In the genomic region with DNA sequence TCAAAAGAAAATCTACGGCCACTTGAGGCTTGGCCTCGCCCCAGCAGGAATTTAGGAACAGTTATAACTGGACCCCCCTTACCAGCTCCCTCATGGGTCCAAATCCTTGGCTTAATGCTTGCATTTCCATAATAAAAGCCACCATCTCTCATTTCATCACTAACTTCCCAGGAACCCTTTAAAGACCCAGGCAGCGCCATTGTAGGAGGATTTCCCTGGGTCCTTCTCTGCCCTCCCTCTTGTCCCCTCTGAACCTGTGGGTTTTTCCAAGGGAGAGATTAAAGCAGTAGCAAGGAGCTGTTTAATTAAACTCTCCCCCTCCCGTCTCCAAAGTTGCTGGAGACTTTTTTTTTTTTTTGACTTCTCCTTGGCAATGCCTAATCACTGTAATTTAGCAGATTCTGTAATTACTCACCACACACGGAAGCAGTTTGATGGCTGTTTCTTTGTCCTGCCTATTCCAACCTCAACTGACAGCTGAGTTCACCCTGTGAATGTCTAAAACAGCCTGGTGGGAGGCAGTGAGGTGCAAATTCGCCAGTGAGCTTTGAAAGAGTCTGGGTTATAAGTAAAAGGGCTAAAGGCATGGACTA, we compare ENCODE assay signal across 15 mouse cellular contexts.
DNase-seq lines count a peak whose midpoint lies in the region; ATAC-seq and TF ChIP-seq lines count a peak whose summit lies in the region.
"Had no signal": no experiment of that assay in that cellular context is flagged by ENCODE, and none has a peak within 500 bp of the region (broad histone marks: within the 10 kb centered on the region; RNA-seq: fewer than 3 reads in every experiment).

No protein-coding gene starts in this region.

- ATAC-seq in lung, embryonic 14.5 days (ENCODE audit: insufficient read depth), result no peak
- peak; percentile 60 for ATAC-seq in hindbrain, embryonic 11.5 days (ENCODE audit: low FRiP score)
- peak; percentile 65 for ATAC-seq in midbrain, embryonic 16.5 days
- ATAC-seq: intestine, embryonic 15.5 days had no signal

- no peak for TF ChIP-seq CTCF in lung, embryonic 14.5 days (IDR thresholded peaks at IDR 0.05; ENCODE audit: low read depth)
- no peak for TF ChIP-seq CTCF in cerebellum, adult 2 months (IDR thresholded peaks at IDR 0.05; ENCODE audit: borderline replicate concordance, insufficient read depth, low read depth, low read length)

- TF ChIP-seq POLR2A in cerebellum, adult 2 months (IDR thresholded peaks at IDR 0.05; ENCODE audit: borderline replicate concordance, insufficient read depth, low read length), result no peak

- WGBS in lung, embryonic 14.5 days, result 30% methylated on average over 6 of the region's 6 CpGs
- 13% methylated on average over 6 of the region's 6 CpGs for WGBS in hindbrain, embryonic 11.5 days
- 13% methylated on average over 6 of the region's 6 CpGs for WGBS in midbrain, embryonic 16.5 days
- WGBS in cerebellum, adult 2 months, result 65% methylated on average over 6 of the region's 6 CpGs

- no peak overlapping the region for H3K9ac ChIP-seq in lung, embryonic 14.5 days
- H3K9ac ChIP-seq in hindbrain, embryonic 11.5 days (ENCODE audit: low read depth, low read length), result no peak overlapping the region
- no peak overlapping the region for H3K9ac ChIP-seq in midbrain, embryonic 16.5 days (ENCODE audit: low read depth, low read length)
- H3K9ac ChIP-seq: intestine, embryonic 15.5 days; liver, embryonic 15.5 days had no signal

- peak overlapping the region; percentile 64; the same call in 1 of the 2 replicates for H3K27ac ChIP-seq in lung, embryonic 14.5 days (ENCODE audit: low read depth)
- peak overlapping the region; percentile 47; the same call in 1 of the 2 replicates for H3K27ac ChIP-seq in hindbrain, embryonic 11.5 days (ENCODE audit: low read depth, low read length)
- H3K27ac ChIP-seq in midbrain, embryonic 16.5 days (ENCODE audit: low read length), result peak overlapping the region; percentile 44; the same call in 1 of the 2 replicates
- H3K27ac ChIP-seq in cerebellum, adult 2 months (ENCODE audit: insufficient read depth, low read length), result no peak overlapping the region
- H3K27ac ChIP-seq: intestine, embryonic 15.5 days; liver, embryonic 15.5 days had no signal

- no peak overlapping the region for H3K4me3 ChIP-seq in lung, embryonic 14.5 days (ENCODE audit: low read depth, low read length)
- no peak overlapping the region for H3K4me3 ChIP-seq in hindbrain, embryonic 11.5 days (ENCODE audit: low read depth, low read length)
- no peak overlapping the region for H3K4me3 ChIP-seq in midbrain, embryonic 16.5 days (ENCODE audit: low read depth, low read length)
- H3K4me3 ChIP-seq in cerebellum, adult 2 months (replicated peaks; ENCODE audit: insufficient read depth, low read depth, low read length), result no peak overlapping the region
- H3K4me3 ChIP-seq: intestine, embryonic 15.5 days; liver, embryonic 15.5 days; myocyte had no signal

- H3K4me2 ChIP-seq in lung, embryonic 14.5 days, result no peak overlapping the region
- H3K4me2 ChIP-seq in hindbrain, embryonic 11.5 days (replicated peaks; ENCODE audit: low read depth, low read length), result no peak overlapping the region
- H3K4me2 ChIP-seq in midbrain, embryonic 16.5 days (ENCODE audit: low read length), result no peak overlapping the region
- H3K4me2 ChIP-seq: intestine, embryonic 15.5 days; liver, embryonic 15.5 days had no signal

- H3K9me3 ChIP-seq in lung, embryonic 14.5 days (ENCODE audit: low read depth, low read length), result no peaks in the 10 kb centered on the region
- H3K9me3 ChIP-seq in hindbrain, embryonic 11.5 days (ENCODE audit: control insufficient read depth, low read length), result no peaks in the 10 kb centered on the region
- H3K9me3 ChIP-seq in midbrain, embryonic 16.5 days (replicated peaks; ENCODE audit: control insufficient read depth, low read length, poor library complexity, severe bottlenecking), result no peaks in the 10 kb centered on the region
- H3K9me3 ChIP-seq: intestine, embryonic 15.5 days; liver, embryonic 15.5 days had no signal

- intact Hi-C loops in left cerebral cortex, postnatal 4 days (cut with DNase I), result no loop called here

- H3K36me3 ChIP-seq in lung, embryonic 14.5 days (ENCODE audit: insufficient read depth), result no peaks in the 10 kb centered on the region
- H3K36me3 ChIP-seq in hindbrain, embryonic 11.5 days (ENCODE audit: control insufficient read depth, insufficient read depth, low read length), result no peaks in the 10 kb centered on the region
- no peaks in the 10 kb centered on the region for H3K36me3 ChIP-seq in midbrain, embryonic 16.5 days (ENCODE audit: control insufficient read depth, insufficient read depth, low read length)
- H3K36me3 ChIP-seq: intestine, embryonic 15.5 days; liver, embryonic 15.5 days had no signal

- peak; percentile 62 for DNase-seq in lung, embryonic 14.5 days
- no peak for DNase-seq in lung, postnatal 25 days (ENCODE audit: low spot score)
- peak; percentile 73 for DNase-seq in embryo, embryonic 11 days
- DNase-seq in hindbrain, embryonic 11.5 days (ENCODE audit: low spot score), result no peak
- no peak for DNase-seq in left cerebral cortex, postnatal 4 days
- DNase-seq in cerebellum, adult 2 months, result no peak
- no peak for DNase-seq in cerebellum, adult 18-20 months
- DNase-seq: adrenal gland, adult 2 months; heart, adult 11 months; thymus, postnatal 14 days had no signal

- H3K4me1 ChIP-seq in lung, embryonic 14.5 days (ENCODE audit: insufficient read depth), result peaks cover 21% of the 10 kb centered on the region
- peaks cover 7% of the 10 kb centered on the region; the same call in 1 of the 2 replicates for H3K4me1 ChIP-seq in hindbrain, embryonic 11.5 days (replicated peaks; ENCODE audit: control insufficient read depth, insufficient read depth, low read length)
- H3K4me1 ChIP-seq in midbrain, embryonic 16.5 days (ENCODE audit: control insufficient read depth, insufficient read depth, low read length), result peaks cover 22% of the 10 kb centered on the region
- no peaks in the 10 kb centered on the region for H3K4me1 ChIP-seq in cerebellum, adult 2 months (ENCODE audit: control insufficient read depth, insufficient read depth, low read length)
- H3K4me1 ChIP-seq: intestine, embryonic 15.5 days; liver, embryonic 15.5 days had no signal

- no peaks in the 10 kb centered on the region for H3K27me3 ChIP-seq in lung, embryonic 14.5 days (ENCODE audit: insufficient read depth, low read length)
- no peaks in the 10 kb centered on the region for H3K27me3 ChIP-seq in hindbrain, embryonic 11.5 days (ENCODE audit: control insufficient read depth, insufficient read depth, low read length)
- no peaks in the 10 kb centered on the region; the same call in 1 of the 2 replicates for H3K27me3 ChIP-seq in midbrain, embryonic 16.5 days (ENCODE audit: control insufficient read depth, insufficient read depth, low read depth, low read length)
- H3K27me3 ChIP-seq in cerebellum, adult 2 months (ENCODE audit: control insufficient read depth, insufficient read depth, low read length), result no peaks in the 10 kb centered on the region; the same call in 1 of the 2 replicates
- H3K27me3 ChIP-seq: CH12.LX; intestine, embryonic 15.5 days; liver, embryonic 15.5 days had no signal

Comparison
In these comparisons a context has a peak if more than half of its experiments do, and no peak if none do; other contexts are left out.
1. DNase-seq: peak in lung, embryonic 14.5 days (single experiment) and embryo, embryonic 11 days (single experiment); none in lung, postnatal 25 days (single experiment), hindbrain, embryonic 11.5 days (single experiment), left cerebral cortex, postnatal 4 days (single experiment), cerebellum, adult 2 months (0 of 2) and cerebellum, adult 18-20 months (0 of 2).